Mouse (Mus musculus) midbrain, embryonic 14.5 days (tissue): Measurements from ENCODE around the gene Knl1. TPM values are rescaled to one million over a fixed set of nuclear protein-coding genes. Genes with fewer than 3 reads are reported as not detected.
A peak's percentile ranks its signal among the peaks of the same experiment; 100 is the strongest.

Source experiments
- ATAC-seq: fragments of 200-750 bp; cut with Nextera tagmentation; 2 replicates; pipeline ENCODE4 v1.8.0; 2017; ENCODE audit warnings: moderate number of reproducible peaks, moderate library complexity; ENCODE audit not compliant: low FRiP score, low TSS enrichment
- DNase-seq: peaks from one replicate; pipeline ENCODE4 v3.0.0-alpha.2; 2015
- H3K27ac ChIP-seq: fragments of 300-500 bp; sonication (generic); replicated peaks from 2 replicates; pipeline ENCODE4 v1.5.1; 2014; ENCODE audit warnings: mild to moderate bottlenecking, low read depth, low read length, moderate library complexity
- H3K27me3 ChIP-seq: fragments of 300-500 bp; sonication (generic); 2 replicates; pipeline ENCODE4 v1.6.1; 2014; ENCODE audit warnings: low read length, control low read depth, mixed read lengths; ENCODE audit not compliant: control insufficient read depth, insufficient read depth
- H3K36me3 ChIP-seq: fragments of 300-500 bp; sonication (generic); 2 replicates; pipeline ENCODE4 v1.6.1; 2014; ENCODE audit warnings: low read length, control low read depth; ENCODE audit not compliant: control insufficient read depth, insufficient read depth
- H3K4me1 ChIP-seq: fragments of 300-500 bp; sonication (generic); 2 replicates; pipeline ENCODE4 v1.6.1; 2014; ENCODE audit warnings: mild to moderate bottlenecking, antibody characterized with exemption, low read length, control low read depth; ENCODE audit not compliant: control insufficient read depth, insufficient read depth
- H3K4me2 ChIP-seq: fragments of 300-500 bp; sonication (generic); 2 replicates; pipeline ENCODE4 v1.6.1; 2014; ENCODE audit warnings: mild to moderate bottlenecking, low read length, moderate library complexity
- H3K4me3 ChIP-seq: fragments of 300-500 bp; sonication (generic); replicated peaks from 2 replicates; pipeline ENCODE4 v1.5.1; 2014; ENCODE audit warnings: low read depth, low read length
- H3K9ac ChIP-seq: fragments of 300-500 bp; sonication (generic); replicated peaks from 2 replicates; pipeline ENCODE4 v1.6.1; 2014; ENCODE audit warnings: mild to moderate bottlenecking, low read length, moderate library complexity
- H3K9me3 ChIP-seq: fragments of 300-500 bp; sonication (generic); 2 replicates; pipeline ENCODE4 v1.6.1; 2016; ENCODE audit warnings: low read length, control low read depth, mixed read lengths; ENCODE audit not compliant: control insufficient read depth
- WGBS: fragments of 180-500 bp; shearing (Covaris S2); extraction: QIAGEN DNeasy Blood & Tissue Kit; methylation state at CpG from one replicate; pipeline ENCODE4 v1.1.7; 2014; 5-methylcytosine and 5-hydroxymethylcytosine counted together
- polyA plus RNA-seq: library from polyadenylated mRNA; unstranded; fragments of >200 nt; fragmentation: Nextera tagmentation; extraction: Ambion mirVana; gene quantifications from 2 replicates; pipeline ENCODE4 v1.2.1, GENCODE M21; 2014

Knl1 gene
- polyA plus RNA-seq, 1 experiment from 2014 or later: 11.4 TPM

DNA sequence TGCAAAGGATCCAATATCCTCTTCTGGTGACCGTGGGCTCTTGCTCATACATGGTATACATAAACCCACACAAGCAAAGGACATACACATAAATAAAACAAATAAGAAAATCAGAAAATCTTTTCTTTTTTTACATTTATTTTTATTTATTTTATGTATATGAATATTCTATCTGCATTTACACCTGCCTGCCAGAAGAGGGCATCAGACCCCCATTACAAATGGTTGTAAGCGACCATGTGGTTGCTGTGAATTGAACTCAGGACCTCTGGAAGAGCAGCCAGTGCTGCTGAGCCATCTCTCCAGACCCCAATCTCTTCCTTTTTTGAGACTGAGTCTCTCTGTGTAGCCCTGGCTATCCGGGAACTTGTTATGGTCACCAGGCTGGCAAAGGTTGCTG lies 29.3 kb upstream of the Knl1 start:
- Histone ChIP-seq H3K4me1 (peaks cover 3% of the 10 kb centered on the region; the same call in 1 of the 2 replicates), H3K4me3 (no peak overlapping the region), H3K27ac (no peak overlapping the region), H3K9ac (no peak overlapping the region), H3K36me3 (peaks cover 23% of the 10 kb centered on the region), H3K4me2 (no peak overlapping the region), H3K9me3 (peaks cover 3% of the 10 kb centered on the region; the same call in 1 of the 2 replicates), H3K27me3 (no peaks in the 10 kb centered on the region)
- DNase-seq (no peak), ATAC-seq (no peak)
- 91% methylated on average over 3 of the region's 3 CpGs for WGBS

DNA sequence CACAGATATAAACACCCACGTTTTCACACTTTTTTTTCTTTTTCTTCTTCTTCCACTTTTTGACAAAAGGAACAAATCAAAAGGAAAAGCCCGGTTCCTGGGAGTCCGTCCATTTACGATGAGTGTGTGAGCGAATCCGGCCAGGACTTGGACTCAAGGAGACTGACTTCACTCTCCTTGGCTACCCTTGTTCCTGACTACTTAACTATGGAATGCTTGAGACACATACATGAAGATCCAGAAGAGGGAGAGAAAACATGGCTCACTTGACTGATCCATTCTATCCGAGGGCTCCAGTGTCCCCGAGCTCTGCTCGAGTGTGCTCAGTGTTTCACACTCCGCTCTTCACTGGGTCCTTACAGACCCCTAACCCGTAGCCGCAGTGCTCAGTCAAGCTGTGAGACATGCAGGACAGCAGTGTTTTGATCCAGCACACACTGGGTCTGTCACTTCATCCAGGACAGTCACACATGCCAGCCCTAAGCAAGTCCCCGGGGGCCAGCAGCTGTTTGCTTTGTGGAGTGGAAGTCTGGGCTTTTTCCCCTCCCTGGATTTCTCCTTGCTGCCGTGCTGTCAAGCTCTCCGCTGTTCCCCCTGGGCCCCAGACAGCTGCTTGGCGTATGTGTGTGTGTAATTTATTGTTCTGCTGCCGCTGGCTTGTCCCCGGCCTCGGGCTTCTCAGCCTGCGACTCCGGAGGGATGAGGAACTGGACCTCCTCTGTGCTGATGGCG lies 28.4 kb upstream of the Knl1 start:
- peak overlapping the region; percentile 70 for H3K27ac ChIP-seq
- H3K9me3 ChIP-seq: peaks cover 3% of the 10 kb centered on the region; the same call in 1 of the 2 replicates
- no peak overlapping the region for H3K9ac ChIP-seq
- ATAC-seq (peak; percentile 55; the same call in 1 of the 2 replicates), DNase-seq (peak; percentile 63)
- 51% methylated on average over 22 of the region's 22 CpGs for WGBS
- peaks cover 23% of the 10 kb centered on the region for H3K36me3 ChIP-seq
- H3K4me2 ChIP-seq: peak overlapping the region; percentile 23
- H3K27me3 ChIP-seq: no peaks in the 10 kb centered on the region
- H3K4me3 ChIP-seq: no peak overlapping the region
- peaks cover 3% of the 10 kb centered on the region; the same call in 1 of the 2 replicates for H3K4me1 ChIP-seq

DNA sequence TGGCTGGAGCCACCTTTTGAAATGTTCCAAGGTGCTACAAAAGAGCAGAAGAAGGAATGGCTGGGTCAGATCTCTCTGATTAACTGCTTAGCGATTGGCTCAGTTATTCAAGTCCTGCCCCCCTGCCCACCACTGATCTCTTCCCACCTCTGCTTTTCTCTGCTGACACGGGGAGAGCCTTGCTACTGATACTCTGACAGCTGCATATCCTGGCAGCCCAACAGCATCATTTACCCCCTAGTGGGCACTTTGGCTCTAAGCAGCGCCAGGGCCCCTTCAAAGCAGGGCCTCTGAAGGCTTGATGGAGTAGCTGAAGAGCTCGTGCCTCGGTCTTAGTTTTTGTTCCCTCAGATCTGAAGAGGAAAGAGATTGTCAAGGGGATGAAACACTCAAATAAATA lies 27.8 kb upstream of the Knl1 start:
- H3K4me1 ChIP-seq: peaks cover 3% of the 10 kb centered on the region; the same call in 1 of the 2 replicates
- peak overlapping the region; percentile 70 for H3K27ac ChIP-seq
- ATAC-seq: peak; percentile 71; the same call in 1 of the 2 replicates
- H3K9me3 ChIP-seq: peaks cover 3% of the 10 kb centered on the region; the same call in 1 of the 2 replicates
- DNase-seq: peak; percentile 70
- peak overlapping the region; percentile 23 for H3K4me2 ChIP-seq
- H3K9ac ChIP-seq: no peak overlapping the region
- WGBS: 5% methylated on average over 5 of the region's 5 CpGs
- no peak overlapping the region for H3K4me3 ChIP-seq
- no peaks in the 10 kb centered on the region for H3K27me3 ChIP-seq
- peaks cover 27% of the 10 kb centered on the region for H3K36me3 ChIP-seq

DNA sequence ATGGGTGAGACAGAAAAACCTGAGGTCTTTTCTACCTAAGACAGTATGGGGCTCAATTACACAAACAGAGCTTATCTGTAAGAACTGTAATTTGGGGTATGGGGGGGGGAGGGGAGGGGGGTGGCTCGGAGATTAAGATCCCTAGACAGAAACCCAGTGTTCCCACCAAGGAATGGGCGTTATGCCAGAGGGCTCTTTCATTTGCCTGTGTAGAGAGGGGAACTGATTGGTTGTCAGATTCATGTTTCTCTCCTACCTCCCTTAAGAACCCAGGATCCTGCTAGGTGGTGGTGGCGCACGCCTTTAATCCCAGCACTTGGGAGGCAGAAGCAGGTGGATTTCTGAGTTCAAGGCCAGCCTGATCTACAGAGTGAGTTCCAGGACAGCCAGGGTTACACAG lies 27.4 kb upstream of the Knl1 start:
- WGBS: 40% methylated on average over 4 of the region's 4 CpGs
- Histone ChIP-seq H3K27ac (peak overlapping the region; percentile 70), H3K9me3 (peaks cover 3% of the 10 kb centered on the region; the same call in 1 of the 2 replicates), H3K9ac (no peak overlapping the region), H3K27me3 (no peaks in the 10 kb centered on the region), H3K4me3 (no peak overlapping the region), H3K36me3 (peaks cover 30% of the 10 kb centered on the region), H3K4me1 (peaks cover 3% of the 10 kb centered on the region; the same call in 1 of the 2 replicates), H3K4me2 (no peak overlapping the region)
- peak; percentile 53; the same call in 1 of the 2 replicates for ATAC-seq
- peak; percentile 63 for DNase-seq

DNA sequence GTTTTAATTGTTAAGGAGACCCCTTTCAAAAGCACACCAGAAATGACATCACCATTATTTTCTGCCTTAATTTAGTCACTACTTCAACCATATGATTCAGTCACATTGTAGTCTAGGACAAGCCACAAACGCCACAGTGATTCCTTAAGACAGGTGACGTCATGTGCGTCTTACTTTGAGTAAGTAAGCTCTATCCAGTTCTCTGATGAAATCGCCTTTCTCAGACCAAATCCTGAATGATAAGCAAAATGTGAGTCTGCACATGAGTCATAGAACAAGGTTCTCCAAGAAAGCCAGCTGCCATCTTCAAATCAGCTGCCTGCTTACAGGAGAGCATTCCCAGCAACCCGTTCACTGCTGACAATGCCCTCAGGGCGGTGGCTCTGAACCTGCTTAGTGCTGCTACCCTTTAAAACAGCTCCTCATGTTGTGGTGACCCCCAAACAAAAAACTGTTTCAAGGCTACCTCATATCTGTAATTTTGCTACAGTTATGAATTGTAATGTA lies 23.7 kb upstream of the Knl1 start:
- H3K4me2 ChIP-seq: no peak overlapping the region
- no peaks in the 10 kb centered on the region for H3K9me3 ChIP-seq
- H3K27me3 ChIP-seq: no peaks in the 10 kb centered on the region
- WGBS: 95% methylated on average over 6 of the region's 6 CpGs
- H3K4me3 ChIP-seq: no peak overlapping the region
- H3K9ac ChIP-seq: no peak overlapping the region
- ATAC-seq (no peak), DNase-seq (no peak)
- H3K27ac ChIP-seq: no peak overlapping the region
- peaks cover 3% of the 10 kb centered on the region; the same call in 1 of the 2 replicates for H3K4me1 ChIP-seq
- peaks cover 30% of the 10 kb centered on the region for H3K36me3 ChIP-seq

DNA sequence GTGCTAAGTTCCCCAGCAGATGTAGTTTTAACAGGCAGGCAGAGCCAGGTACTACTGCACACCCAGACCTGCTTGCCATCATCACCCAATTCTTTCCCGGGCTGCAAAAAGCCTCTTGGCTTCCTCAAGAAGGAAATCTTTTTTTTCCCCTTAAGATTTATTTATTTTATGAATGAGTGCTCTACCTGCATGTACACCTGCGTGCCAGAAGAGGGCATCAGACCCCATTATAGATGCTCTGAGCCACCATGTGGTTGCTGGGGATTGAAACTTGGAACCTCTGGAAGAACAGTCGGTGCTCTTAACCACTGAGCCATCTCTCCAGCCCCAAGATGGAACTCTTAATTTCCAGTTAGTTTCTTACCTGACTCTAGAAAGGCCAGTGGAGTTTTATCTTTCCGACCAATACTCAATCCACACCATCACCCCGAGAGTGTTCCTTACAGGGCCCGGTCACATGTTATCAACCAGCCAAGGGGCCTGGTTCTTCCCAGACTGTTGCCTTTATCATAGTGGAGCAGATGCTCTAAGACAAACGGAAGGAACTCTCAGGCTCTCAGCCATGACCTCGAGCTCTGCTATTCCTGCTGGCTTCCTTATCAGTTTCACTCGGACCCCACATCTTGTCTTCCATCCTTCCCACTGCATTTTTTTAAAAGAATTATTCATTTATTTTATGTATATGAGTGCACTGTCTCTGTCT lies 22.2 kb upstream of the Knl1 start:
- no peaks in the 10 kb centered on the region for H3K27me3 ChIP-seq
- DNase-seq (peak; percentile 11), ATAC-seq (no peak)
- peaks cover 30% of the 10 kb centered on the region for H3K36me3 ChIP-seq
- WGBS: 77% methylated on average over 9 of the region's 9 CpGs
- no peak overlapping the region for H3K27ac ChIP-seq
- no peak overlapping the region for H3K9ac ChIP-seq
- no peak overlapping the region for H3K4me3 ChIP-seq
- no peak overlapping the region for H3K4me2 ChIP-seq
- H3K9me3 ChIP-seq: no peaks in the 10 kb centered on the region
- H3K4me1 ChIP-seq: peaks cover 5% of the 10 kb centered on the region

DNA sequence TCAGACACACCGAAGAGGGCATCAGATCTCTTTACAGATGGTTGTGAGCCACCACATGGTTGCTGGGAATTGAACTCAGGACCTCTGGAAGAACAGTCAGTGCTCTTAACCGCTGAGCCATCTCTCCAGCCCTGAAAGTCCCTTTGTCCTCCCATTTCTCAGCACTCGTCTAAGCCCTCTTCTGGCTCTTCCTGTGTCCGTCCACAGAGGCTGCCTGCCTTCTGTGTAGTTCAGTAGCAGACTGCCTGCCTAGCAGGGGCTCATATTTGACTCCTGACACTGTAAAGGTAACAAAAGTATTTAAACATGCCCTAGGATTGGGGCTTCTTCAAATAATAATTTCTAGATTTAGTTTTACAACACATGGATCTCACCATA lies 21.7 kb upstream of the Knl1 start:
- ATAC-seq: no peak
- no peak for DNase-seq
- 80% methylated on average over 4 of the region's 4 CpGs for WGBS
- Histone ChIP-seq H3K4me2 (no peak overlapping the region), H3K27me3 (no peaks in the 10 kb centered on the region), H3K9me3 (no peaks in the 10 kb centered on the region), H3K27ac (no peak overlapping the region), H3K36me3 (peaks cover 30% of the 10 kb centered on the region), H3K9ac (no peak overlapping the region), H3K4me1 (peaks cover 5% of the 10 kb centered on the region), H3K4me3 (no peak overlapping the region)

DNA sequence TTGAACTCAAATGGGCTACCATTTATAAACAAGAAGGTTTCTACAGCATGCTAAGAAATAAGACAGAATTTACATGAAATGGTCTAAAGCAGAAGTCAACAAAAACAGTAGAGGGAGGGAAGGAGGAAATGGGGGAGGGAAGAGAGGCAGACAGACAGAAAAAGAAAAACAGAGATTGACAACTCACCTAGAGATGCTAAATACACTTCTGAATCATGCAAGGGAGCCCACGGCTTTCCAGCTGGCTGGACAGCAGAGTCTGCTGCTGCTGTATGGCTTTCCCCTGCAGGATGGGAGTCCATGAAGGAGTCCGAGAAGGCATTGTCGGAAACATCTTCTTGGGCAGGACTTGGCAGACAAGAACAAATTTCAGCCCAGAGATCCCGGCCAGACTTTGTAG lies 20.0 kb upstream of the Knl1 start:
- DNase-seq (no peak), ATAC-seq (no peak)
- Histone ChIP-seq H3K4me3 (no peak overlapping the region), H3K9ac (no peak overlapping the region), H3K27ac (no peak overlapping the region), H3K36me3 (peaks cover 18% of the 10 kb centered on the region), H3K4me2 (no peak overlapping the region), H3K9me3 (no peaks in the 10 kb centered on the region), H3K27me3 (no peaks in the 10 kb centered on the region), H3K4me1 (peaks cover 5% of the 10 kb centered on the region)
- WGBS: 95% methylated on average over 4 of the region's 4 CpGs
